Mouse (Mus musculus) lung, adult 10 weeks (tissue): ENCODE measurements around the gene Wnk3. TPM values are rescaled to one million over a fixed set of nuclear protein-coding genes. Genes with fewer than 3 reads are reported as not detected.

Experiments
- polyA plus RNA-seq: library from polyadenylated mRNA; stranded (reverse); fragments of 350-450 nt; fragmentation: Illumina TruSeq; extraction: RNeasy Lipid Tissue Mini Kit (QIAGEN cat#74804); gene quantifications from one replicate; pipeline ENCODE4 v1.2.3, GENCODE M21; 2014; ENCODE audit warnings: low read depth, low replicate concordance; ENCODE audit not compliant: insufficient read depth

The Wnk3 gene
- not detected for polyA plus RNA-seq

GRCm38 (mm10) chrX:151197778-151198177 is at the start of gene Wnk3:
Gene Wnk3 (plus strand): TSS chrX:151198078.

DNA sequence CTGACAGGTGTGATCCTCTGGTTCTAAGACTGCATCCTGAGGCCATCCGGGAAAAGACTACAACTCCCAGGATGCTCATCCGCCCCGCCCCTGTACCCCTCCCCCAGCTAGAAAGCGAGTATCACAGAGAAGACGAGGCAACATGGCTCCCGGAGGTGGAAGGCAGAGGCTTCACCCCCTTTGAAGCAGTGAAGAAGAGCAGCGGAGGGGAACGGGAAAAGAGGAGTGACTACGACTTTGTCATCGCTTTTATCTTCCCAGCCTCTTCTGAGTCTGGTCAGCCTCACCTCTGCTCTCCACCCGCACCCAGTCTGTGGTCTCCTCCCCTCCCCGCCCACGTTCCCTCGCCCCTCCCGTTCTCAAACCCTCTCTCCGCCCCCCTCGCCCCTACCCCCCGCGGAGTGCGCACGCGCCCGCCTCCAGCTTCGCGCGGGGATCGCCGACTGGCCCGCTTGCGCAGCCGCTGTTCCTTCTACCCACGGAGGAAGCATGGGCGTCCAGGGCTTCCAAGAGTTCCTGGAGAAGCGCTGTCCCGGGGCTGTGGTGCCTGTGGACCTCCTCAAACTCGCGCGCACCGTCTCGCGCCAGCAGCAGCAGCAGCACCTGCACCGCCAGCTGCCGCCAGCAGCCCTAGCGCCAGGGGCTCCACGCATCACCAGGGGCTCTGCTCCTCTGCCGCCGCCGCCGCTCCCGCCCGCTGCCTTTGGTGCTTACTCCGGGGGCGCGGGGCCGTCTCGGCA is 146.1 kb downstream of the Wnk3 start, which contains the start of gene Fam120c:
TSS of gene Fam120c (plus strand) at position 415 of the 740 bp plus-strand sequence.

Other genes with a start within 250 kb of the Wnk3 start
- 7.7 TPM for gene Gnl3l, start 180.8 kb upstream of the Wnk3 start, polyA plus RNA-seq
- 2.5 TPM for gene Fgd1, start 151.9 kb upstream of the Wnk3 start, polyA plus RNA-seq
- gene Tsr2, start 101.5 kb upstream of the Wnk3 start, polyA plus RNA-seq: 21.1 TPM
- 0.87 TPM for gene Fam120c, start 146.1 kb downstream of the Wnk3 start, polyA plus RNA-seq